Mouse (Mus musculus) liver, embryonic 12.5 days (tissue): ENCODE measurements around the gene Foxn3. TPM values are rescaled to one million over a fixed set of nuclear protein-coding genes. Genes with fewer than 3 reads are reported as not detected.

Experiments used
- ATAC-seq: fragments of 200-750 bp; cut with Nextera tagmentation; 2 replicates; pipeline ENCODE4 v1.8.0; 2017; ENCODE audit warnings: moderate number of reproducible peaks, mild to moderate bottlenecking, moderate library complexity
- H3K27ac ChIP-seq: fragments of 300-500 bp; sonication (generic); 2 replicates; pipeline ENCODE4 v1.5.1; 2016; ENCODE audit warnings: mild to moderate bottlenecking
- H3K27me3 ChIP-seq: fragments of 300-500 bp; sonication (generic); replicated peaks from 2 replicates; pipeline ENCODE4 v1.6.1; 2016; ENCODE audit warnings: mild to moderate bottlenecking, moderate library complexity
- H3K36me3 ChIP-seq: fragments of 300-500 bp; sonication (generic); 2 replicates; pipeline ENCODE4 v1.6.1; 2016; ENCODE audit warnings: mild to moderate bottlenecking, moderate library complexity
- H3K4me1 ChIP-seq: fragments of 300-500 bp; sonication (generic); 2 replicates; pipeline ENCODE4 v1.6.1; 2016
- H3K4me2 ChIP-seq: fragments of 300-500 bp; sonication (generic); 2 replicates; pipeline ENCODE4 v1.6.1; 2016; ENCODE audit warnings: mild to moderate bottlenecking, moderate library complexity
- H3K4me3 ChIP-seq: fragments of 300-500 bp; sonication (generic); 2 replicates; pipeline ENCODE4 v1.5.1; 2016; ENCODE audit warnings: mild to moderate bottlenecking, moderate library complexity
- H3K9ac ChIP-seq: fragments of 300-500 bp; sonication (generic); 2 replicates; pipeline ENCODE4 v1.6.1; 2016; ENCODE audit warnings: mild to moderate bottlenecking, moderate library complexity
- H3K9me3 ChIP-seq: fragments of 300-500 bp; sonication (generic); replicated peaks from 2 replicates; pipeline ENCODE4 v1.6.1; 2016; ENCODE audit warnings: mild to moderate bottlenecking, moderate library complexity
- WGBS: fragments of 180-500 bp; shearing (Covaris S2); methylation state at CpG from one replicate; pipeline ENCODE4 v1.1.7; 2016; ENCODE audit not compliant: insufficient replicate concordance; 5-methylcytosine and 5-hydroxymethylcytosine counted together
- polyA plus RNA-seq: library from polyadenylated mRNA; unstranded; fragments of >200 nt; fragmentation: Nextera tagmentation; extraction: Ambion mirVana; gene quantifications from 2 replicates; pipeline ENCODE4 v1.2.1, GENCODE M21; 2016

Foxn3 gene
- polyA plus RNA-seq, 1 experiment from 2014 or later, result 25.8 TPM

DNA sequence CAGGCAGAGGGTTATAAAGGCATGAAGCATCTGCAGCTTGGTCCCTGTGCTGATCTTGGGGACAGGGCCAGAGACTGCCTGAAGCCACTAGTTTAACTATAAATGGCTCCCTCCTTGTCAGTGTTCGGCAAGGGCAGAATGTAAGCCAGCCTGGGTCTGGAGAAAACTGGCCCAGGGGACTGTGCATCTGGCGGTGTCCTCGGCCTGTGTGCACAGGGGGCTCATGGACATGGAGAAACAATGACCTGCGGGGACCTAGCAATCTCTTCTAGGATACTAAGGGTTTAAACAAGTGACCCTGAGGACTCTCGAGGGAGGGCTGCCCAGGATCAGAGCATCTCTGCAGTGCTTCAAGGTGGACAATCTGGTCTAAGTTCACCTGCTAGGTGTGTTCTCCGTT lies 297.6 kb downstream of the Foxn3 start:
- Histone ChIP-seq H3K4me1 (0 out of 2 replicates have a peak, but pooled peaks cover 5% of the 10 kb centered on the region), H3K4me3 (no peak overlapping the region), H3K36me3 (no peaks in the 10 kb centered on the region), H3K27ac (no peak overlapping the region), H3K4me2 (no peak overlapping the region), H3K9ac (no peak overlapping the region), H3K27me3 (no peaks in the 10 kb centered on the region), H3K9me3 (no peaks in the 10 kb centered on the region)
- 70% methylated on average over 6 of the region's 6 CpGs for WGBS
- no peak for ATAC-seq

DNA sequence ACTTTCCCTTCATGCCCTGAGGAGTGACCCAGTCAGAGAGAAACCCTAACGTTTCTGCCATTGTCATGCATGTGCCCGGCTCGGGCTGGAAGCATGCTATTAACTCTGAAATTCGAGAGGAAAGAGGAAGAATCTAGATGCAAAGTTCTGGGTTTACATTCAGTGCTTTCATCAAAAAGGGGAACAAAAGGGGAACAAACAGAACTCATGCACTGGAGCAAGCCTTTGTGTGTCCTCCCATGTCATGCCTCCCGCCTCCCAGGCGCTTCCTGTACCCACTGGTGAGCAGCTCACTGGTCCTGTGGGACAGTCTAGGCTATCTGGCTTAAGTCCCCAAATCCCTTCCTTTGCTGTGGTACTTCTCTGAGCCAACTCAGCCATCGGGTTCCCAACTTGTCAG lies 299.0 kb downstream of the Foxn3 start:
- Histone ChIP-seq H3K27me3 (no peaks in the 10 kb centered on the region), H3K27ac (no peak overlapping the region), H3K4me3 (no peak overlapping the region), H3K36me3 (no peaks in the 10 kb centered on the region), H3K4me2 (no peak overlapping the region), H3K9me3 (no peaks in the 10 kb centered on the region), H3K4me1 (0 out of 2 replicates have a peak, but pooled peaks cover 5% of the 10 kb centered on the region), H3K9ac (no peak overlapping the region)
- ATAC-seq, result no peak
- 57% methylated on average over 7 of the region's 7 CpGs for WGBS

DNA sequence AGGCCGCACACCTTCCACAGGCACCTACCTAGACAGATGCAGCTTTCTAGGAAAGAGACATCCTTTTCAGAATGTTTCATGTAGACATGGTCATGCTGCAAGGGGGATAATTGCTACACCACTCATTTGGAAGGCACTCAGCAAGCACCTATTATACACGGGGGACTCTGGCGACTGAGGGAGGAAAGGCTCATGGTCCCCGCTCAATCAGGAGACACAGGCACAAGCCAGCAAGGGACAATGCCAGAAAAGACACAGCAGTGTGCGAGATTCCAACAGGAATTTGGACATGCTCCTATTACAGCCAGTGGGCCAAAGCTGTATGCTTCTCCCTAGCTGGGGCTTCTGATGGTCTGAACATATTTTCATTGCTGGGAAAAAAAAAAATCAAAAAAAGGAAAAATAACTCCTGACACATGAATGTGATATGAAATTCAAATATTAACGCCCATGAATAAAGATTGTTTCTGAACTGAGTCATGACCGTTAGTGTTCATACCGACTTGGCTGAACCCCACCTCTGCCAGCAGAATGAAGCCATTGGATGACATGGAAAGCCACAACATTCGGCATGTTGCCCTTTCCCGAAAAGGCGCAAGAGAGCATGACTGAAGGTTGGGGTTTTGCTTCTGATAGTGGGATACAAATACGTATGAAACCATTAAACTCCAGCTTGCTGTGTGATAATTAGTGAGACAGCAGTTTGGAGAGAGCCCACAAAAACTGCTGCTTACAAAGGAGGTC lies 299.6 kb downstream of the Foxn3 start:
- Histone ChIP-seq H3K36me3 (no peaks in the 10 kb centered on the region), H3K27me3 (no peaks in the 10 kb centered on the region), H3K4me3 (no peak overlapping the region), H3K27ac (no peak overlapping the region), H3K4me1 (0 out of 2 replicates have a peak, but pooled peaks cover 5% of the 10 kb centered on the region), H3K4me2 (no peak overlapping the region), H3K9me3 (no peaks in the 10 kb centered on the region), H3K9ac (no peak overlapping the region)
- ATAC-seq, result no peak
- WGBS, result 85% methylated on average over 12 of the region's 12 CpGs

DNA sequence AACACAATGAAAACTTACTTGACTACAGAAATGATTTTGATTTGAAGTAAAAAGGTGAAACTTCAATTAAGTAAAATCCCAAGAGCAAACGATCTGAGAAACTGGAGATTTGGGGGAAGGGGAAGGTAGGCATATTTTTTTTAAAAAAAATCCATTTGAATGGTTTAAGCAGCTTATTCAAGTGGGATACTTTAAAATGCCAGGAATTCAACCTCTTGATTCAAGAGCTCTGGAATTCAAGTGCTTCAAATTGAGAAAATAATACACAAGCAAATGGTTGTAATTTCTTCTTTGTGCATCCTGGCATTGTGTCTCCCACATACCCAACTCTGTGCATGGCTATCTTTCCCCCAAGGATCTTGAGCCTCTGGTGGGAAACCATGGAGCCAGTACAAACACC lies 300.5 kb downstream of the Foxn3 start:
- 57% methylated on average over 1 of the region's 1 CpGs for WGBS
- peaks cover 11% of the 10 kb centered on the region for H3K4me1 ChIP-seq
- H3K36me3 ChIP-seq, result no peaks in the 10 kb centered on the region
- H3K9ac ChIP-seq, result no peak overlapping the region
- no peak overlapping the region for H3K27ac ChIP-seq
- no peak overlapping the region for H3K4me2 ChIP-seq
- no peaks in the 10 kb centered on the region for H3K27me3 ChIP-seq
- no peak overlapping the region for H3K4me3 ChIP-seq
- H3K9me3 ChIP-seq, result no peaks in the 10 kb centered on the region
- ATAC-seq, result no peak

DNA sequence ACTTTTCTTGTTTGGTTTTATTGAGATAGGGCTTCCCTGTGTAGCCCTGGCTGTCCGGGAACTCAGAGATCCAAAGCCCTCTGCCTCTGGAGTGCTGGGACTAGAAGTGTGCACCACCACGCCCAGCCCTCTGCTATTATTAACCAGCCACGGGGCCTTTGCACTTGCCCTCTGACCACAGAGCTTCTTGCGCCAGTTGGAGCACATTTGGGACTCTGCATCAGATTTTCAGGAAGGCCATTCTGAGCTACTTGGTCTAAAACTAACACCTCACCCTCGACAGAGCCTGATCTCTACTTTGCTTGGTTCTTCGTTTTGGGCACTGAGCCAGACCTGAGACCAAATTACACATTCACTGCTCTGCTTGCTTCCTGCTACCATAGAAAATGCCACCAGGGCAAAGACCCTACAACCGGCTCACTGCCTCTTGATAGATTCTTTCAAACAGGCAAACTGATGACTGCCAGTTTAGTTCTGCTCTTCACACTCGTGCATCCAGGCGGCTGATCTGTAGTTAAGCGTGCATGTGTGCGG lies 301.2 kb downstream of the Foxn3 start:
- Histone ChIP-seq H3K4me3 (no peak overlapping the region), H3K4me1 (peaks cover 18% of the 10 kb centered on the region), H3K27ac (no peak overlapping the region), H3K9me3 (no peaks in the 10 kb centered on the region), H3K4me2 (no peak overlapping the region), H3K36me3 (no peaks in the 10 kb centered on the region), H3K9ac (no peak overlapping the region), H3K27me3 (no peaks in the 10 kb centered on the region)
- ATAC-seq, result no peak
- 73% methylated on average over 11 of the region's 11 CpGs for WGBS

DNA sequence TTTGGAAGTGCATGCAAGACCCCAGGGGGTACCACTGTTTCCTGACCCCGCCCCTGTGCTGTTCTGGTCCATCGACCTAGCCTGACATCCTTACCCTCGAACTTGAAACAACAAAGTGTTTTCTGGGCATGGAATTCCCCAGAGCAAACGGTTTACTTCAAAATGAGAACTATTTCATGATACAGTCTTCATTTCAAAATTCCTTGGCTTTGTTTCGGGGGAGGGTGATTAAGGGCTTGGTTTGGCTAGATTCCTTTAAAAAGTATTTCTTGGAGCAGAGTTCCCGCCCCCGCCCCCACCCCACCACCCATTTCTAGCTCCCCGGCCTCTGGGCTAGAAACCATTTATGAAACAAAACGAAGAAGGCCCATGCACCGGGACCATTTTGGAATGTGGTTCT lies 303.2 kb downstream of the Foxn3 start:
- 71% methylated on average over 10 of the region's 10 CpGs for WGBS
- Histone ChIP-seq H3K27ac (no peak overlapping the region), H3K9ac (no peak overlapping the region), H3K4me2 (no peak overlapping the region), H3K36me3 (no peaks in the 10 kb centered on the region), H3K27me3 (no peaks in the 10 kb centered on the region), H3K4me3 (no peak overlapping the region), H3K9me3 (no peaks in the 10 kb centered on the region), H3K4me1 (peaks cover 25% of the 10 kb centered on the region)
- ATAC-seq, result no peak

DNA sequence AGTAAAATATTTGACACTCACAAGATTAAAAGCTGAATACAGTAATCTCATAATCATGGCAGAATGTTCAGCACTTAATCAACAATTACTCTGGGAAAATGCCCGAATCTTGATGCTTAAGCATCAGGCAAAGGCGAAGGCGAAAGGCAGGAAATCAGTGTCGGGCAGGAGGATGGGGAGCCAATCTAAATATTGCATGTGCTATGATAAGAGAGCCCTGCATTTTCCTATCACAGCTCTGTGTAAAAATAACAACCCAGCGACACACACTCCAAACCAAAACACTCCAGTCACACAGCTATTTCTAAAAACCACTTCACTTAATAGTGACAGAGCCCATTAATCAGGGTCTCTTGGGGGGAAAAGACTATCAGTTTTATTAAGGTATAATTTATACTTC lies 305.8 kb downstream of the Foxn3 start:
- no peak overlapping the region for H3K4me2 ChIP-seq
- no peaks in the 10 kb centered on the region for H3K27me3 ChIP-seq
- no peaks in the 10 kb centered on the region for H3K36me3 ChIP-seq
- WGBS, result 29% methylated on average over 5 of the region's 5 CpGs
- no peak overlapping the region for H3K9ac ChIP-seq
- ATAC-seq, result no peak
- no peak overlapping the region for H3K27ac ChIP-seq
- no peak overlapping the region for H3K4me3 ChIP-seq
- H3K4me1 ChIP-seq, result peaks cover 25% of the 10 kb centered on the region
- H3K9me3 ChIP-seq, result no peaks in the 10 kb centered on the region

DNA sequence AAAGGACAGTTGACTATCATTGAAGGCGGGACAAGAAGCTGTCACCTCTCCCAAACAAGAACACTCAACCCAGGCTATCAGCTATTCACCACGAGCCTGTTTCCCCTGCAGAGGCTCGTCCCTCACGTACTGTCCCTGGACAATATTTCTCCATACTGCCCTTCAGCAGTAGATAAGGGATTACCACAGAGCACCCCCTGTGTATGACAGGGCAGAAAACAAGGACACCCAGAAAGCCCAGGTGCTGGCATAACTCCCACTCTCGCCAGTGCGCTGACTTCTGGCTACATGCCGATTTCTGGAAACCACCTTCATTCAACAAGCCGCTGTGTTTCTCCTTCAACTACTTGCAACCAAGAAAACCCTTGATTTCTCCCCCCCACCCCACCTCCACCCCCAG lies 306.4 kb downstream of the Foxn3 start:
- H3K4me1 ChIP-seq, result peaks cover 19% of the 10 kb centered on the region
- H3K9me3 ChIP-seq, result no peaks in the 10 kb centered on the region
- H3K4me2 ChIP-seq, result no peak overlapping the region
- no peak overlapping the region for H3K4me3 ChIP-seq
- no peak overlapping the region for H3K9ac ChIP-seq
- no peaks in the 10 kb centered on the region for H3K27me3 ChIP-seq
- no peak for ATAC-seq
- no peak overlapping the region for H3K27ac ChIP-seq
- H3K36me3 ChIP-seq, result no peaks in the 10 kb centered on the region
- WGBS, result 48% methylated on average over 8 of the region's 8 CpGs

DNA sequence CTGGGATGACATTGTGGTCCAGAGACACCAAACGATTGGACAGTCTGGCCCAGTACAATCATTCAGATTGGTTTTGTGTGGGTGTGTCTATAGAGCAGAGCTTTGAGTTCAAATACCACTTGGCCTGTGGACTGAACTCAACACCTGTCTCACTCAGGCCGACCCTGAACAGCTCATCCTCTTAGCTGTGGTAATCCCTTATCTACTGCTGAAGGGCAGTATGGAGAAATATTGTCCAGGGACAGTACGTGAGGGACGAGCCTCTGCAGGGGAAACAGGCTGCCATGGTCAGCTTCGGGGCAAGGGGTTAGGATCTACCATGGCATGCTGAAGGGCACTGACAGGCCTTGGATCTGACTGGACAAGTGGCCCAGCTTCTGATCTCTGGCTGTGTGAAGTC lies 306.9 kb downstream of the Foxn3 start:
- Histone ChIP-seq H3K4me3 (no peak overlapping the region), H3K4me1 (peaks cover 19% of the 10 kb centered on the region), H3K9ac (no peak overlapping the region), H3K27ac (no peak overlapping the region), H3K36me3 (no peaks in the 10 kb centered on the region), H3K9me3 (no peaks in the 10 kb centered on the region), H3K27me3 (no peaks in the 10 kb centered on the region), H3K4me2 (no peak overlapping the region)
- 64% methylated on average over 5 of the region's 5 CpGs for WGBS
- ATAC-seq, result no peak

DNA sequence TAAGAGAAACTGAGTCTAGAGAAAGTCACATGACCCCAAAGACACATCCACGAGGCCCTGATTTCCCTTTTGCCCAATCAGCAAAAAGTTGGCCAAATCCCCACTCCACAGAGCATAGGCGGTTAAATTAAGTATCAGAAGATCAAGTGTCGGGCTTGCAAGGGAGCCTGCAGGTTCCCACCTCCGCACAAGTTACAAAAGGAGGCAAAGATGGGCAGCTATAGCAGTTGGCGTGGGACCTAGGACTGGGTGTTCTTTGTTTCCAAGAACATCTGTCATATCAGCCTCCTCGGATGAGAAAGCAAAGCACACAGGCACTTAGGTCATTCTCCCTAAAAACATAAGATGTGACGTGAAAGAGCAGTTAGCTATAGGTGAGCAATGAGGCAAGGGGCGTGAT lies 308.9 kb downstream of the Foxn3 start:
- WGBS, result 81% methylated on average over 8 of the region's 8 CpGs
- ATAC-seq, result no peak
- Histone ChIP-seq H3K27ac (no peak overlapping the region), H3K4me2 (no peak overlapping the region), H3K27me3 (no peaks in the 10 kb centered on the region), H3K9me3 (no peaks in the 10 kb centered on the region), H3K36me3 (no peaks in the 10 kb centered on the region), H3K4me1 (peaks cover 19% of the 10 kb centered on the region), H3K4me3 (no peak overlapping the region), H3K9ac (no peak overlapping the region)

DNA sequence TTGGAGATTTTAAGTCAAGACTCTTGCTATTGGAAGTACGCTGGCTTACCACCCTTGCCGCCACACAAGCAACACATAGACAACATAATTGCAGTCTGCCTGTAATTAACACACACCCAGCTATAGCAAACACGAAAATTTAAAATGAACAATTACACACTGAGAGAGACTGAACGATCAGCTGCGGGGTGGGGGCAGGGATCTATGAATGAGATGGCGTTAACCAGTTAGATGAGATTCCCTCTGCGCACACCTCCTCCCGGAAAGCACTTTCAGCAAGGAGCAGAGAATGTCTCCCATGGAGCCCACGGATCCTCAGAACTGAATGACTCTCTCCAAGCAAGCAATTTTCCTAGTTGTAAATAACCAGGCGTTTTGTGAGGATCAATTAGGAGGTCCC lies 309.8 kb downstream of the Foxn3 start:
- 77% methylated on average over 10 of the region's 10 CpGs for WGBS
- Histone ChIP-seq H3K4me2 (no peak overlapping the region), H3K9me3 (no peaks in the 10 kb centered on the region), H3K27me3 (no peaks in the 10 kb centered on the region), H3K36me3 (no peaks in the 10 kb centered on the region), H3K27ac (no peak overlapping the region), H3K9ac (no peak overlapping the region), H3K4me1 (peaks cover 25% of the 10 kb centered on the region), H3K4me3 (no peak overlapping the region)
- ATAC-seq, result no peak

DNA sequence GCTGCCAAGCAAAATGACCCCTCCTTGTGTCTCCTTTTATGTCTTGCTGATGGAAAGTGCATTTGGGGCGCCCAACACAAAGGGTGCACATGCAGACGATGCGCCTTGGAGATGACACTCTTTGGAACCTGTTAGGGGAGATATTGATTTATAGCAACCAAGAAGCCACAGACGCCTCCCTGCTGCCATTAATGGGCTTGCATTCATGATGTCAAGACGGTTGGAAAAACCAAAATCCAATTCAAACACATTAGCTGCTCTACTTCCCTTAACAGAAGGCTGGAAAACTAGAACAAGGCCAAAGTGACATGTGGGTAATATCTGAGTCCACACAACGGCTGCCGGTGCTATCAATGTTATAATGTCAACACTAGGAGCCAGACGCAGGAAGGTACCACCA lies 314.8 kb downstream of the Foxn3 start:
- Histone ChIP-seq H3K4me1 (peaks cover 10% of the 10 kb centered on the region), H3K9me3 (no peaks in the 10 kb centered on the region), H3K9ac (no peak overlapping the region), H3K4me2 (no peak overlapping the region), H3K36me3 (no peaks in the 10 kb centered on the region), H3K27ac (no peak overlapping the region), H3K4me3 (no peak overlapping the region), H3K27me3 (no peaks in the 10 kb centered on the region)
- no peak for ATAC-seq
- WGBS, result 77% methylated on average over 8 of the region's 8 CpGs

DNA sequence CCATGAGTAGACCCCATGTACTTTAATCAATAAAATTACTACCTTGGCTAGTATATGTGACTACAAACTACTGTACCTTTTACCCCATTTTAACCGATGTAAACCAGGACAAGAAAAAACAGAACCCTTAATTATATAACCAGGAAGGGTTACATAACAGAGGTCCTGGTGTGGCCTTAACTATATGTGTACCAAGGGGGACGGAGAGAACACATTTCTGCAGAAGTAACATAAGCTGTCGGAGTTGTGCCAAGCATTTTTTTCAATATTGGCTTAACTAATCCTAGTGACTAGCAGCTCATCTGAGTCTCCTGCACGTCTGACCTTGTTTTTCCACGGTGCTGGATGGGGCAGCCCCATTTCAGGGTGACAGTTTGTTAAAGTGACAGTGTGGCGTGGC lies 315.4 kb downstream of the Foxn3 start:
- ATAC-seq, result no peak
- H3K4me2 ChIP-seq, result no peak overlapping the region

More for the DNA sequence above, 315.4 kb downstream of the Foxn3 start:
- H3K9ac ChIP-seq, result no peak overlapping the region
- H3K27me3 ChIP-seq, result no peaks in the 10 kb centered on the region
- 72% methylated on average over 6 of the region's 6 CpGs for WGBS
- no peak overlapping the region for H3K4me3 ChIP-seq
- no peaks in the 10 kb centered on the region for H3K36me3 ChIP-seq
- H3K27ac ChIP-seq, result no peak overlapping the region
- H3K4me1 ChIP-seq, result peaks cover 14% of the 10 kb centered on the region
- no peaks in the 10 kb centered on the region for H3K9me3 ChIP-seq
